ENCODE assay signal across 9 mouse cellular contexts in genomic region chr2:152724332-152724723, GRCm38 (mm10). TPM values are rescaled to one million over a fixed set of nuclear protein-coding genes. Genes with fewer than 3 reads are reported as not detected.
DNase-seq lines count a peak whose midpoint lies in the region; ATAC-seq and TF ChIP-seq lines count a peak whose summit lies in the region.
"Had no signal": no experiment of that assay in that cellular context is flagged by ENCODE, and none has a peak within 500 bp of the region (broad histone marks: within the 10 kb centered on the region; RNA-seq: fewer than 3 reads in every experiment).

No protein-coding gene starts in this region.

- 64% methylated on average over 3 of the region's 3 CpGs for WGBS in kidney, adult 2 months
- WGBS in embryonic facial prominence, embryonic 12.5 days: 66% methylated on average over 3 of the region's 3 CpGs
- 75% methylated on average over 3 of the region's 3 CpGs for WGBS in hindbrain, embryonic 15.5 days
- WGBS in midbrain, embryonic 12.5 days: 79% methylated on average over 3 of the region's 3 CpGs

- TF ChIP-seq CTCF in kidney, adult 2 months (conservative IDR thresholded peaks at IDR 0.05; ENCODE audit: insufficient read depth, insufficient read length, low read depth, low read length): no peak

- no peaks in the 10 kb centered on the region for H3K27me3 ChIP-seq in kidney, adult 2 months (replicated peaks; ENCODE audit: control insufficient read depth, insufficient read depth, low read length)
- H3K27me3 ChIP-seq in embryonic facial prominence, embryonic 12.5 days: no peaks in the 10 kb centered on the region
- no peaks in the 10 kb centered on the region for H3K27me3 ChIP-seq in hindbrain, embryonic 15.5 days
- peaks cover 18% of the 10 kb centered on the region for H3K27me3 ChIP-seq in midbrain, embryonic 12.5 days

- H3K4me1 ChIP-seq in kidney, adult 2 months (ENCODE audit: control insufficient read depth, insufficient read depth, low read length): peaks cover 10% of the 10 kb centered on the region
- H3K4me1 ChIP-seq in embryonic facial prominence, embryonic 12.5 days: peaks cover 44% of the 10 kb centered on the region
- peaks cover 14% of the 10 kb centered on the region for H3K4me1 ChIP-seq in hindbrain, embryonic 15.5 days (replicated peaks)
- peaks cover 22% of the 10 kb centered on the region for H3K4me1 ChIP-seq in midbrain, embryonic 12.5 days

- peak overlapping the region; percentile 72 for H3K4me2 ChIP-seq in embryonic facial prominence, embryonic 12.5 days (replicated peaks)
- H3K4me2 ChIP-seq in hindbrain, embryonic 15.5 days: peak overlapping the region; percentile 62
- peak overlapping the region; percentile 58 for H3K4me2 ChIP-seq in midbrain, embryonic 12.5 days (replicated peaks)

- DNase-seq in kidney, adult 2 months: no peak
- no peak for DNase-seq in kidney, postnatal 4 days
- no peak for DNase-seq in natural killer cell, adult 2 months (ENCODE audit: low spot score in 2 of 2)
- no peak for DNase-seq in thymus, postnatal 10 days (ENCODE audit: low spot score in 2 of 2)
- DNase-seq: adrenal gland, postnatal 10 days had no signal

- no peak for TF ChIP-seq POLR2A in kidney, adult 2 months (IDR thresholded peaks at IDR 0.05; ENCODE audit: low read depth, low read length)

- no peaks in the 10 kb centered on the region for H3K9me3 ChIP-seq in embryonic facial prominence, embryonic 12.5 days
- H3K9me3 ChIP-seq in hindbrain, embryonic 15.5 days: no peaks in the 10 kb centered on the region
- no peaks in the 10 kb centered on the region for H3K9me3 ChIP-seq in midbrain, embryonic 12.5 days

- ATAC-seq in embryonic facial prominence, embryonic 12.5 days (ENCODE audit: insufficient number of reproducible peaks, insufficient read depth, low FRiP score, low TSS enrichment): no peak
- ATAC-seq in hindbrain, embryonic 15.5 days (ENCODE audit: low FRiP score, low read depth): no peak
- peak; percentile 8; the same call in 1 of the 2 replicates for ATAC-seq in midbrain, embryonic 12.5 days (ENCODE audit: low FRiP score, low read depth)
- no peak for ATAC-seq in megakaryocyte, adult 5-6 weeks (ENCODE audit: poor library complexity, severe bottlenecking)

- H3K4me3 ChIP-seq in kidney, adult 2 months (ENCODE audit: insufficient read depth, low read depth, low read length): 0 out of 2 replicates have a peak overlapping the region, but pooled peaks have one; percentile 0
- H3K4me3 ChIP-seq in embryonic facial prominence, embryonic 12.5 days: peak overlapping the region; percentile 29; the same call in 1 of the 2 replicates
- peak overlapping the region; percentile 34; the same call in 1 of the 2 replicates for H3K4me3 ChIP-seq in hindbrain, embryonic 15.5 days
- H3K4me3 ChIP-seq in midbrain, embryonic 12.5 days: peak overlapping the region; percentile 37; the same call in 1 of the 2 replicates

- peak overlapping the region; percentile 4 for H3K27ac ChIP-seq in kidney, adult 2 months (ENCODE audit: insufficient read depth, low read depth, low read length)
- H3K27ac ChIP-seq in embryonic facial prominence, embryonic 12.5 days: 0 out of 2 replicates have a peak overlapping the region, but pooled peaks have one; percentile 46
- no peak overlapping the region for H3K27ac ChIP-seq in hindbrain, embryonic 15.5 days (replicated peaks)
- H3K27ac ChIP-seq in midbrain, embryonic 12.5 days (replicated peaks): 0 out of 2 replicates have a peak overlapping the region, but pooled peaks have one; percentile 46

- H3K9ac ChIP-seq in embryonic facial prominence, embryonic 12.5 days: peak overlapping the region; percentile 60
- peak overlapping the region; percentile 39; the same call in 1 of the 2 replicates for H3K9ac ChIP-seq in hindbrain, embryonic 15.5 days
- 0 out of 2 replicates have a peak overlapping the region, but pooled peaks have one; percentile 50 for H3K9ac ChIP-seq in midbrain, embryonic 12.5 days (replicated peaks)

- H3K36me3 ChIP-seq in kidney, adult 2 months (ENCODE audit: control insufficient read depth, insufficient read depth, low read length): no peaks in the 10 kb centered on the region
- H3K36me3 ChIP-seq in embryonic facial prominence, embryonic 12.5 days: no peaks in the 10 kb centered on the region
- no peaks in the 10 kb centered on the region for H3K36me3 ChIP-seq in hindbrain, embryonic 15.5 days
- no peaks in the 10 kb centered on the region for H3K36me3 ChIP-seq in midbrain, embryonic 12.5 days

RNA-seq across cellular contexts. Expression of gene Id1, which starts 11.7 kb away (rescaled TPM):
- 156 and 235 TPM in 2 replicates for polyA plus RNA-seq in kidney, adult 2 months (2012; rRNA removed)
- 168 and 170 TPM in 2 replicates for polyA plus RNA-seq in embryonic facial prominence, embryonic 12.5 days (2016; fragmentation: Nextera tagmentation; extraction: Ambion mirVana)
- polyA plus RNA-seq in hindbrain, embryonic 15.5 days (2015; fragmentation: Nextera tagmentation; extraction: Ambion mirVana): 55.3 and 57.5 TPM in 2 replicates
- 65.1 and 69.6 TPM in 2 replicates for polyA plus RNA-seq in midbrain, embryonic 12.5 days (2016; fragmentation: Nextera tagmentation; extraction: Ambion mirVana)
- 28.4 and 48.3 TPM in 2 replicates for total RNA-seq in megakaryocyte, adult 5-6 weeks (2015)
- 35.0 and 40.1 TPM in 2 replicates for total RNA-seq in megakaryocyte, adult 5-6 weeks (2017)

RNA-seq across cellular contexts. Expression of gene Cox4i2, which starts 29.6 kb away (rescaled TPM):
- 2.9 and 3.1 TPM in 2 replicates for polyA plus RNA-seq in kidney, adult 2 months (2012; rRNA removed)
- 14.3 and 14.5 TPM in 2 replicates for polyA plus RNA-seq in embryonic facial prominence, embryonic 12.5 days (2016; fragmentation: Nextera tagmentation; extraction: Ambion mirVana)
- 6.3 TPM in 2 replicates for polyA plus RNA-seq in hindbrain, embryonic 15.5 days (2015; fragmentation: Nextera tagmentation; extraction: Ambion mirVana)
- polyA plus RNA-seq in midbrain, embryonic 12.5 days (2016; fragmentation: Nextera tagmentation; extraction: Ambion mirVana): 3.2 and 3.9 TPM in 2 replicates
- 0.20 and 0.55 TPM in 2 replicates for total RNA-seq in megakaryocyte, adult 5-6 weeks (2015)
- total RNA-seq in megakaryocyte, adult 5-6 weeks (2017): 0.41 TPM in 1 of 2 replicates, not detected in the other

RNA-seq across cellular contexts. Expression of gene Mcts2, which starts 37.5 kb away (rescaled TPM):
- 8.4 and 10.1 TPM in 2 replicates for polyA plus RNA-seq in kidney, adult 2 months (2012; rRNA removed)
- 36.4 and 38.9 TPM in 2 replicates for polyA plus RNA-seq in embryonic facial prominence, embryonic 12.5 days (2016; fragmentation: Nextera tagmentation; extraction: Ambion mirVana)
- 32.6 and 37.3 TPM in 2 replicates for polyA plus RNA-seq in hindbrain, embryonic 15.5 days (2015; fragmentation: Nextera tagmentation; extraction: Ambion mirVana)
- 38.4 and 39.6 TPM in 2 replicates for polyA plus RNA-seq in midbrain, embryonic 12.5 days (2016; fragmentation: Nextera tagmentation; extraction: Ambion mirVana)
- total RNA-seq in megakaryocyte, adult 5-6 weeks (2015): 8.4 and 9.3 TPM in 2 replicates
- total RNA-seq in megakaryocyte, adult 5-6 weeks (2017): 7.1 and 8.3 TPM in 2 replicates

RNA-seq across cellular contexts. Expression of gene H13, which starts 55.1 kb away (rescaled TPM):
- polyA plus RNA-seq in kidney, adult 2 months (2012; rRNA removed): 129 and 161 TPM in 2 replicates
- polyA plus RNA-seq in embryonic facial prominence, embryonic 12.5 days (2016; fragmentation: Nextera tagmentation; extraction: Ambion mirVana): 129 and 131 TPM in 2 replicates
- 166 and 177 TPM in 2 replicates for polyA plus RNA-seq in hindbrain, embryonic 15.5 days (2015; fragmentation: Nextera tagmentation; extraction: Ambion mirVana)
- 142 and 147 TPM in 2 replicates for polyA plus RNA-seq in midbrain, embryonic 12.5 days (2016; fragmentation: Nextera tagmentation; extraction: Ambion mirVana)
- total RNA-seq in megakaryocyte, adult 5-6 weeks (2015): 165 and 166 TPM in 2 replicates
- total RNA-seq in megakaryocyte, adult 5-6 weeks (2017): 100 and 109 TPM in 2 replicates
